ENCODE assay signal across 11 mouse cellular contexts in the genomic region with DNA sequence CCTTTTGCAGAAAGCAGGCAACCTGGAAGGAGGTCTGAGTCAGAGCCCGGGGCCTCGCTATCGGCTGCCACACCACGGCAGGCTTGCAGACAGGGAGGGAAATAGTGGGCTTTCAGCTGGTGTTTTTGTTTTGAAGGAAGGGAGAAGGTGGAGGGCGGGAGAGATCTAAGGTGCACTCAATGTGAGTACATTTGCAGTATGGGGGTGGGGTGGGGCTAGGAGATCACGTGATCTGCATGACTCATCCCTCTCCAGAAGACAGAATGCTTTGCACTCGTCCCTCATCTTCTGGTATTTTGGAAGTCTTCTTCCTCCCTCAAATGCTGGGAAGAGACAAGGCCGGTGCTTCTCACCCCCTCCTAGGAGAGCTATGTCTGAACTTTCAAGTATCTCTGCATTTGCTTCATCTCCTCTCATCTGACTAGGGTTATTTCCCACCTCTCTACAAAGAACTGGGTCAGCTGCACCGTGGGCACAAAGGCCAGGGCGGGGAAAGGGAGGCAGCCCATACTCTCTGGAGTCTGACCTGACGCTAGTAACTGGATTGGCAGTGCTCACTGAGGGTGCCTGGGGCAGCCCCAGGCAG.
DNase-seq lines count a peak whose midpoint lies in the region; ATAC-seq lines count a peak whose summit lies in the region.
"Had no signal": no experiment of that assay in that cellular context is flagged by ENCODE, and none has a peak within 500 bp of the region (broad histone marks: within the 10 kb centered on the region; RNA-seq: fewer than 3 reads in every experiment).

No protein-coding gene starts in this region.

- H3K4me3 ChIP-seq in kidney, embryonic 16.5 days (ENCODE audit: low read length): no peak overlapping the region
- H3K4me3 ChIP-seq: embryonic facial prominence, embryonic 15.5 days; stomach, embryonic 15.5 days had no signal

- no peak overlapping the region for H3K9ac ChIP-seq in kidney, embryonic 16.5 days (replicated peaks; ENCODE audit: low read length)
- H3K9ac ChIP-seq: embryonic facial prominence, embryonic 15.5 days; lung, embryonic 14.5 days; stomach, embryonic 15.5 days had no signal

- H3K36me3 ChIP-seq in kidney, embryonic 16.5 days (ENCODE audit: insufficient read depth, low read length): no peaks in the 10 kb centered on the region
- H3K36me3 ChIP-seq: embryonic facial prominence, embryonic 15.5 days; stomach, embryonic 15.5 days had no signal

- ATAC-seq in activated CD4-positive, CD25-positive, alpha-beta regulatory T cell, adult 4 months: peak; percentile 79
- ATAC-seq in kidney, embryonic 16.5 days (ENCODE audit: low FRiP score, low TSS enrichment): no peak

- no peak overlapping the region for H3K4me2 ChIP-seq in kidney, embryonic 16.5 days (replicated peaks; ENCODE audit: low read depth, low read length)
- H3K4me2 ChIP-seq: embryonic facial prominence, embryonic 15.5 days; lung, embryonic 14.5 days; stomach, embryonic 15.5 days had no signal

- no peaks in the 10 kb centered on the region for H3K27me3 ChIP-seq in kidney, embryonic 16.5 days (ENCODE audit: insufficient read depth, low read length)
- H3K27me3 ChIP-seq: embryonic facial prominence, embryonic 15.5 days; stomach, embryonic 15.5 days had no signal

- no peak overlapping the region for H3K27ac ChIP-seq in kidney, embryonic 16.5 days (ENCODE audit: low read length)
- H3K27ac ChIP-seq: embryonic facial prominence, embryonic 15.5 days; stomach, embryonic 15.5 days had no signal

- DNase-seq in right cerebral cortex, adult 18-20 months: peak; percentile 84
- DNase-seq in right cerebral cortex, postnatal 4 days: no peak
- peak; percentile 62 to 77 for DNase-seq in left cerebral cortex, adult 9 months (ENCODE audit: low spot score in 2 of 2)
- DNase-seq in thymus, postnatal 0 days (ENCODE audit: low spot score): peak; percentile 85
- no peak for DNase-seq in layer of hippocampus, postnatal 10 days (ENCODE audit: low spot score in 2 of 2)
- no peak for DNase-seq in kidney, adult 9 months
- DNase-seq: lung, embryonic 14.5 days had no signal

- H3K4me1 ChIP-seq in kidney, embryonic 16.5 days (ENCODE audit: insufficient read depth, low read length): peaks cover 20% of the 10 kb centered on the region
- H3K4me1 ChIP-seq: stomach, embryonic 15.5 days had no signal

- H3K9me3 ChIP-seq in kidney, embryonic 16.5 days (ENCODE audit: low read length): peaks cover 4% of the 10 kb centered on the region; the same call in 1 of the 2 replicates
- H3K9me3 ChIP-seq: embryonic facial prominence, embryonic 15.5 days; stomach, embryonic 15.5 days had no signal

- 55% methylated on average over 11 of the region's 11 CpGs for WGBS in kidney, embryonic 16.5 days

Comparison
In these comparisons a context has a peak if more than half of its experiments do, and no peak if none do; other contexts are left out.
1. DNase-seq: peak in right cerebral cortex, adult 18-20 months (single experiment), left cerebral cortex, adult 9 months (2 of 2) and thymus, postnatal 0 days (single experiment); none in right cerebral cortex, postnatal 4 days (single experiment), layer of hippocampus, postnatal 10 days (0 of 2) and kidney, adult 9 months (single experiment).